Mouse (Mus musculus) CD8-positive naive resting alpha-beta T cell, adult 2 months (primary cell): ENCODE results near the gene Nars2.

Experiments used
- DNase-seq, 2 experiments: peaks; one replicate each; pipeline ENCODE4 v3.0.0; 2022; ENCODE audit warnings: low read depth in 2 of 2, low spot score in 2 of 2

Gene Nars2

GRCm38 (mm10) chr7:97060966-97061365, 109.7 kb downstream of the Nars2 start:
- DNase-seq, result no peak

- DNase-seq, result no peak
Measured at GRCm38 (mm10) chr7:97071512-97071911, 120.2 kb downstream of the Nars2 start.

GRCm38 (mm10) chr7:97072061-97072460, 120.8 kb downstream of the Nars2 start:
- no peak for DNase-seq

- no peak for DNase-seq
Measured at GRCm38 (mm10) chr7:97074974-97075373, 123.7 kb downstream of the Nars2 start.

- DNase-seq, result no peak
Measured at GRCm38 (mm10) chr7:97076977-97077376, 125.7 kb downstream of the Nars2 start.

GRCm38 (mm10) chr7:97078685-97079084, 127.4 kb downstream of the Nars2 start:
- DNase-seq, result no peak

- no peak for DNase-seq
Measured at GRCm38 (mm10) chr7:97079145-97079544, 127.8 kb downstream of the Nars2 start.

- no peak for DNase-seq
Measured at GRCm38 (mm10) chr7:97079651-97080365, 128.5 kb downstream of the Nars2 start.

- no peak for DNase-seq
Measured at GRCm38 (mm10) chr7:97080621-97081241, 129.4 kb downstream of the Nars2 start.

- DNase-seq, result peak in 1 of 2 experiments; percentile 14
Measured at GRCm38 (mm10) chr7:97081242-97081958, 130.1 kb downstream of the Nars2 start, which contains the start of gene Gab2. Gene Gab2 (plus strand): TSS chr7:97081586.

GRCm38 (mm10) chr7:97081959-97082218, 130.6 kb downstream of the Nars2 start:
- no peak for DNase-seq

GRCm38 (mm10) chr7:97082219-97083101, 131.2 kb downstream of the Nars2 start:
- no peak for DNase-seq

- no peak for DNase-seq
Measured at GRCm38 (mm10) chr7:97083579-97083978, 132.3 kb downstream of the Nars2 start.

- no peak for DNase-seq
Measured at GRCm38 (mm10) chr7:97084181-97084580, 132.9 kb downstream of the Nars2 start.

GRCm38 (mm10) chr7:97085291-97085690, 134.0 kb downstream of the Nars2 start:
- no peak for DNase-seq

- DNase-seq, result no peak
Measured at GRCm38 (mm10) chr7:97094241-97094640, 142.9 kb downstream of the Nars2 start.

- DNase-seq, result no peak
Measured at GRCm38 (mm10) chr7:97108119-97108518, 156.8 kb downstream of the Nars2 start.
